Mouse (Mus musculus) liver, postnatal 0 days (tissue): Measurements from ENCODE around the gene Abracl.

Experiments used
- CTCF ChIP-seq: sonication (generic); IDR thresholded peaks from 2 replicates; pipeline ENCODE4 v1.5.1; 2016; ENCODE audit warnings: antibody characterized with exemption, low read depth
- EP300 ChIP-seq: IDR thresholded peaks from 2 replicates; pipeline ENCODE4 v1.6.1; 2016; ENCODE audit warnings: antibody characterized with exemption, low read depth, mild to moderate bottlenecking

DNA sequence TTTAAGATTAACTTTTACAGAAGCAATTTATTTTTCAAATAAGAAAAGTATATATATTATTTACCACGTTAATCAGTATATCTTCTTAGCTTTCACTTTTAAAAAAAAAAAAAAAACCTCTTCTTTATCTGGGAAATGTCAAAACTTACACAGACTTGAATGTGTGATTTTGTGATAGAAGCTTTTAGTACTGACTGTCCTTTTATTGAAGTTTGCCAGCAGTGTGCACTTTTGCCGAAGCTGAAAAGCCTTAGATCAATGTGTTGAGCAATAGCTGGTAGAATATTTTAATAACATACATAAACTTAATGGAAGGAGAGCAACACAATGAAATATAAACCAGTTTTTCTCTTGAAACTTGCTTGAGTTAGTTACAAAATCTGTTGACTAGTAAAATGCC, 37.7 kb upstream of the Abracl start:
- TF ChIP-seq CTCF: no peak
- no peak for TF ChIP-seq EP300
